Mouse (Mus musculus) telencephalon, adult 2 months (tissue): ENCODE measurements at regions not wholly inside any gene's neighbourhood (a gene's known extent, or its start where the extent isn't known, plus 50 kb on each side); places are given as distances from the start of the nearest gene placed in this dataset.
A peak's percentile ranks its signal among the peaks of the same experiment; 100 is the strongest.

Experiments
- DNase-seq: peaks from one replicate; pipeline ENCODE4 v3.0.0-alpha.2; 2011; ENCODE audit warnings: low read depth, low spot score

DNA sequence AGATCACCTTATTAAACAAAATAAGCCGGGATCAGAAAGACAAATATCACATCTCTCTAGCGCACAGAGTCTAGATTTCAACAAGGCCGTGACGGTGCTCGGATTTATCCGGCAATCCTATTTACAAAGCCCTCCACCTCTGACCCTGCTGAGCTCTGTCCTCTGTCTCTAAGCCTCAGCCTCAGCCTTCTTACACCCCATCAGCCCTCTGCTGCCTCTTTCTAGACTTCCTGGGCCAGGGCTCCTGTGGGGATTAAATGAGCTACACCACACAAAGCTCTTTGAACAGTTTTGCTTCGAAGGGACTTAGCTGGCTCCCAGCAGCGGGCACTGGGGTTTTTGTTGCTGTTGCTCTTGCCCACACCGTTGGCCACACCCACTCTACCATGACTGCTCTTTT lies 211.8 kb downstream of the CK137956 start:
- DNase-seq = no peak

DNA sequence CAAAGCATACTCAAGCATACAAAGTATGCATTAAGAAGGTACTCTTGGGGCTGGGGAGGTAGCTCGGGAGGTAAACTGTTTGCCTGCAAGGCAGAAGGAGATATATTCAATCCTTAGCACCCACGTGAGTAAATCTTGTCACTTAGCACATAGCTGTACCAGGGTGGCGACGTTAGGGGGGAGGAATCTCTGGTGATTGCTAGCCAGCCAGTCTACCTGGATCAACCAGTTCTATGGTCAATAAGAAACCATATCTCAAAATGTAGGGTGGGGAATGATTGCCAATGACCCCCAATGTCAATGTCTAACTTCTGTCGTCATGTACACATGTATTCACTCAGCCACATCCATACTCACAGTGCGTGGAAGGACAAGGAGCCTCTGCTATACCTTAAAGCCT lies 214.5 kb downstream of the CK137956 start:
- no peak for DNase-seq

DNA sequence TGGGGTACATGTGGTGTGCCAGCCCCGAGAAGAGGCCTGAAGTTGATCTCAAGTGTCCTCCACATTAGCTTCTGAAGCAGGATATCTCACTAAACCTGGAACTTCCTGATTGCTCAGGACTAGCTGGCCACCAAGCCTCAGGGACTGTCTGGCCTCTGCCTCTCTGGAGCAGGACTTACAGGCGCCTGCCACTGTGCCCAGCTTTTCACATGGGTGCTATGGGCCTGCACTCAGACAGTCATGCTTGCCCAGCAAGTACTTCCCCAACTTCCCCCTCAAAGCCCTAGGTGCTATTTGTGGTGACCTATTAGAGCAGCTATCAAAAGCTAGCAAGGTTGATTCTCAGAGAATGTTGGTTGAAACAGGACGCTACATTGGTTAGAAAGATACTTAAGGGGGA lies 220.0 kb downstream of the CK137956 start:
- DNase-seq = no peak

DNA sequence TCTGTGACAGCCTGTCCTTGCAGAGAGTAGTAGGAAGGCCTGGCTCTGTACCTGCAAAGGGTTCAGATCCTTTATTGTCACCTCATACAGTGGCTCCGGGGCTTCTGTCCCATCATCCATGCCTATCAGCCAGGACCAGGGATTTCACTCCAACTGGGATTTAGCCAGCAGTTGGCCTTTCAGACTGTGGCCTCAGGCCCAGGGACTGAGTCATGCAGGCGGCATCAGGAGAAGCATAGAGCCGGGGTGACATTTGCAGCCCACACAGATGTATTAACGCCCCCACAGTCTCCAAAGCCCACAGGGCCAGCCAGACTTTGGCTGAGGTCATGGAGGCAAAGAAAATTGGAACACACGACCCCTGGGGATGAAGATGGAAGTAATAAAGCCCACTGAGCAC lies 222.9 kb downstream of the CK137956 start:
- DNase-seq = no peak

DNA sequence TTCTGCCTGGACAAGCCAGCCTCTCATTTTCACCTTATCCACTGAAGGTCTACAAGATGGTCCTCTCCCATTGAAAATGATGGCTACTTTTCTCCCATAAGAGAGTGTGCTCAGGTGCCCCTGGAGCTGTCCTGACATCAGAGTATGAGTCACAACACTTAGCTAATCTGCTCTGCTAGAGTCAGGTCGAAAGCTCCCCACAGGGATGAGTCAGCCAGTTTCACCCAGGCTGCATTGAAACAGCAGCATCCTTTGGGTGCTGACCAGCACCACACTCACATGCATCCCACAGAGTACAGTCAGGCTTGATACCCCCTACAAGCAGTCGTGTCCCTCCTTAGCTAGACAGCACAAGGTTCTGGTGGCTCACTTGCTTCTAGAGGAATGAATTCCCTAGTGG lies 234.0 kb downstream of the CK137956 start:
- no peak for DNase-seq

DNA sequence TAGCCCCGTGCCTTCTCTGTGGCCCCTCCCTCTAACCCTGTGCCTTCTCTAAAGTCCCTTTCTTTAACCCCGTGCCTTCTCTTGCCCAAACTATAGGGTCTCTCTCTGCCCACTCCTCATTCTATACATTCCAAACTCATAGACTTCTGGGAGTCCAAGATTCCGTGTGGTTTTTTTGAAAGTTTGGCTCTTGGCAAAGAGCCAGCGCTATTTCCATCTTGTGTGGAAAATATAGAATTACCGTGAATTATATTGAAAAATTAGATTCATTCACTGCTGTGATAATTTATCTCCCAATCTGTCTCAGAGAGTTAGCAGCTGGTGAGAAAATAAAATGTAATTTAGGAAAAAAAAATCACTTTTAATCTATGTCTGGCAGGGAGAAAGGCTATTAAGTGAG lies 234.6 kb downstream of the CK137956 start:
- peak; percentile 15 for DNase-seq

DNA sequence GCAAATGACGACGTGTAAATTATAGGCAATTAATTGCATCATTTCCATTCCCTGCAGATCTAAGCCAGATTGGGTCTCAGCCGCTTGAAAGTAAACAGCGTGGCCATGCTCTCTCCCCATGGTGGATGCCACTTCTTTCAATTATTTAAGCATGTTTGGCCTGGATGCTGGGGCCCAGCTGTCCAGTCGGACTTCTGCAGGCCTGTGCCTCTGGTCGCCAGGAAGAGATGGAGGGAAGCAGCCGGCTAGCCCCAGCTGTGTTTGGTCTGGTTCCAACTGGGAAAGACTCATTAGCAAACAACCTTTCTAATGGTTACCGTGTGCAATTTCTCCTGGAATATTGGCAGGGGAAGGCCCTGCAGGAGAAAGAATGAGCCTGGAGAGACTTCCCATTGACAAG lies 236.1 kb downstream of the CK137956 start:
- DNase-seq = no peak

DNA sequence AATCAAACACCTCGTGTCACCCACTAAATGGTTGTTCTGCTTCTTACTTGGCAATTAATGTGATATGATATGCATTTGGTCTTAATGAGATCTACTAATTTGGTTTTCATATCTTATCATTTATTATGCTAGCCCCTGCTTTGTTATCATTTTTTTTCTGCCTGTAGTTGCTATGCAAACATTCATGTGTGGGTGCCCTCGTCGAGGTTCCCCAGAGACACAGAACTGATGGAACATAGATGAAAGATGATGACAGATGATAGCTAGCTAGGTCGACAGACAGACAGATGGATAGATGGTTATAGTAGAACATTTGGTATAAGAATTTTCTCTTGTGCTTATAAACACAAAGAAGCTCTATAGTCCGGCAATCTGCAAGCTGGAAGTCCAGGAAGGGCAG lies 252.1 kb downstream of the CK137956 start:
- no peak for DNase-seq

DNA sequence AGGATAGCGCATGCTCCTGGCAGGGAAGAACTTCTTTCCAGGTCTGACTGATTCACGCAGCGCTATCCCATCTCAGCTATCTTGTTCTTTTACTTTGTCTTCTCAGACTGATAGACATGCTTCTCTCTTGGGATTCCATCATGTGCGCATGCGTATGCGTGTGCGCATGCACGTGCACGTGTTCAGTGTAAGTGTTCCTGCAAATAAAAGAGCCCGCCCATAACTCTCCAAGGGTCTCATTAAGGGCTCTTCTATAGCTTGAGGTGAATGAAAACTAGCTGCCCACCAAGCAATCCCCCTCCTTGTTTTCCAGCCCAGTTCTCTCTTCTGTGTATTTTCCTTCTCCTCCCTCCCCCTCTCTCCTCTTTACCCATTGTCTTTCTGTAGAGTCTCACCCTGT lies 258.5 kb downstream of the CK137956 start:
- DNase-seq = no peak

DNA sequence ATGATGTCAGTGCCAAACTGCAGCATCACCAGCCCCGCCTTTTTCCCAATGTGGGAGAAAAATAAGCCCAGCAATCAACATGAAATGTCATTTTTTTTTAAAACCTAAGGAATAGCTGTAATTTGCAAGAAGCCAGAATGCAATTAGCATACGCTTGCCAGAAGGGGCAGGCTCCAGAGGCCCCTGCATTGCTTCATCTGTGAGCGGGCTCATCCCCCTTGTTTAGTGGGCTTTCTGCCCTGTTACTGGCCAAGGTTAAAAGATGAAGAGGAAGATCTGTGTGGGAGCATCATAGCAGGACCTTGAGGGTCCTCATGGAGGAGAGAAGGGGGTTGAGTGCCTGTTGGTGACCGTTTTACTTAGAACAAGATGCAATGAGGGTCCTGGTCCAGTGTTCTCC lies 259.9 kb downstream of the CK137956 start:
- no peak for DNase-seq

DNA sequence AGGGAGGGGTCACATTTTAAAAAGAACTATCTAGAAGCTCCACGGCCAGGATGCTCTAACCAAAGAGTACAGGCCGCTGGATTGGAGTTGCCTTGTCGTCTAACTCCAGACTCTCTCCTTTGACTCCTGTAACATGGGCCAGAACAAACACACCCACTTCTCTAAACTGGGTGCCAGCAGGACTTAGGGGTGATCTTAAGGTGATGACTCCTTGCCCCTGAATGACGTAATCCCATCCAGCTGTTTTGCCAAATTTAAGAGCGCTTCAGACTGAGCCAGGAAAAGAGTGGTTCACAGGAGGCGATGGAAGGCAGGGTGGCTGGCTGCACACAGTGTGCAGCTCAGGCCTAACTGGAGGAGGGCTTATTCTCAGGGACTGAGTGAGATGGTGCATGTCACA lies 261.0 kb downstream of the CK137956 start:
- DNase-seq = no peak

DNA sequence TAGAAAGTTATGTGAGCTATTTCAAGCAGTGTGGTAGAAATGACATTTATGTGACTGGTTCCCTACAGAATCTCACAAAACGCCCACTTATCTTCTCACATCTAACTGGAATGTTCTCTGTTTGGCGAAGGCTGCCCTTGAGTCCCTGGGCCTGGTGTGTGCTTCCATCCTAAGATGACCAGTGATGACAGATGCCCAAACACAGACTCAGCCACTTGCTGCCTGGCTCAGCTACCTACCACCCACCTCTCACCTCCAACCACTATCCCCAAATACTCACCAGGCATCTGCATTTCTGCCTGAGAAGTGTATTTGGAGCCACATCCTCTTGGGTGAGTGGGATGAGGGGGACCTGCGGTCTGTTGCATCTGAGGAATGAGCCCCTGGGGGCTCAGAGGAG lies 262.6 kb downstream of the CK137956 start:
- DNase-seq = peak; percentile 90

DNA sequence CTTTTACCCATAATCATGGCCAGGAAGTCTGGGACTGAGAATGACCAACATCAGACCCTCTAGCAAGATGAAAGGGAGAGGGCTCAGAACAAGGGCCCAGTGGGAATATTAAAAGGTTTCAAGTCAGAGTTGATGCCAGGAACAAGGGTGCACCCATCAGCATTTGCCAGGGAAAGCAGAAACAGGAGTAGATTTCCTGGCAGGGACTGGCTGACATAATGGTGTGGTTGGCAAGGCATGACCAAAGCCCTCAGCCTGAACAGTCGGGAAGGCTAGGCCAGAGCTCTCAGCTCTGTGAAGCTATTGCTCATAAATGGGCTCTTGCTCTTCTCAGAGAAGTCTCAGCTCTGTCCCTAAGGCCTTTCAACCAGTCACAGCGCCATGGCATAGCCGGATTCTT lies 263.6 kb downstream of the CK137956 start:
- DNase-seq = no peak

DNA sequence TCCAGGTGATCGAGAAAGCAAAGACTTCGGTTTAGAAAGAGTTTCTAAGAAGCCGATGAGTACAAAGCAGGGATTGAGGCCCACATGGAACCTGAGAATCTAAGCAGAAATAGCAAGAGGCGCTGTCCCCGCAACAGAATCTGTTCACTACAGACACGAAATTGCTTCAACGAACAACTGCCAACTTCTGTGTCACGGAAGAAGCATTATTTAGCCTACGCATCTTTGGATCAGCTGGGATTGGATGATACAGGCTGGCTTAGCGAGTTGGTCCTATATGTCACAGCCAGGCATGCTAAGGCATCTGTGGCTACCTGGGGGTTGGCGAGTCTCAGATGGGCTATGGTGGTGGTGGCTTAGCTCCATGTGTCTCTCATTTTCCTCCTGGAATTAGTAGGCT lies 269.1 kb downstream of the CK137956 start:
- peak; percentile 71 for DNase-seq

DNA sequence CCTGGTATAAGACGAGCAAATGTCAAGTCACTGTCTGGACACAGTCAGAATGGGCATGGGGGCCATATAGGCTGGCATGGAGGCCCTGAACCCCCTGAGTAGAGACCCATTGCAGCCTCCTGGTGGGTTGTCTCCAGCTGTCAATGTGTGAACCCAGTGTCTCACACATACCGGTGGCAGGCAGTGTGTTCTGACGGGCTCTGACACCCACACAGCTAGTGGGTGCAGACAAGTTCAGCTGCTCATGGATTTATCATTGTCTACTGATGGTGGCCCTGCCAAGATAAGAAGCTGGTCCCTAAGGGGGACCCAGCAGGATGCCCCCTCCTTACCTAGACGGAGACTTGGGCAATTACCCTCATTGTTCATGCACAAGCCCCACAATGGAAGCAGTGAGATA lies 280.8 kb downstream of the CK137956 start:
- no peak for DNase-seq

DNA sequence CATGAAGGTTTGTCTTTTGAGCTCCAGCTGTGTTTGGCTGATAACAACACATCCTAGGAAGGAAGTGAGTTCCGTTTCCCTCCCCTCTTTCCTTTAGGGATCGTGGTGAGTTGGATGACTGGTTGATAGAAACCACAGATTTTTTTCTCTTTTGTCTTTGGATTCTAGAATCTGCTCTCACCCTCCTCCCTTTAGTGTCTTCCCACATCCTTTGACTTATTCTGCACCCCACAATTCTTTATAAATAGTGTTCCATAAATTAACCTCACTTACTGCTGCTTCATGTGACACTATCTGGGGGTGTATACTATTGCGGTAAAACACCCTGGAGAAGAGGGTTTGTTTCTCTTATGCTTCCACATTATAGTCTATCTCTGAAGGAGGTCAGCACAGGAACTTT lies 285.7 kb downstream of the CK137956 start:
- peak; percentile 59 for DNase-seq

DNA sequence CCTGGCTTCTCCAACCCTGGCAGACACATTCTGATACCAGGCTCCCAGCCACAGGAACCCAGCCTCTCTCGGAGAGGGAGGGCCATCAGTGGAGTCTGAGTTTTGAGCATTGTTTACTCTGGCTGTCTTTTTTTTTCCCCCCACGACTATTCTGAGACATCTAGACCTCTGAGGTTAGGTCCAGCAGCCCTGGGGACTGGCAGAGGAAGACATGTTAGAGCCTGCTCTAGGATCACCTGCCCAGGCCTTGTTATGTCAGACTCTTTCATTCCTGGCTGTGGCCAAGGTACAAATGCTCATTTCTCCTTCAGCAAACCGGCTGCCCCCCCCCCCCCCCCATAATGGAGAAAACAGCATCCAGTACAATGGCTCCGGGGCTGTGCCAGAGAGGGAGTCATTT lies 291.4 kb downstream of the CK137956 start:
- no peak for DNase-seq

DNA sequence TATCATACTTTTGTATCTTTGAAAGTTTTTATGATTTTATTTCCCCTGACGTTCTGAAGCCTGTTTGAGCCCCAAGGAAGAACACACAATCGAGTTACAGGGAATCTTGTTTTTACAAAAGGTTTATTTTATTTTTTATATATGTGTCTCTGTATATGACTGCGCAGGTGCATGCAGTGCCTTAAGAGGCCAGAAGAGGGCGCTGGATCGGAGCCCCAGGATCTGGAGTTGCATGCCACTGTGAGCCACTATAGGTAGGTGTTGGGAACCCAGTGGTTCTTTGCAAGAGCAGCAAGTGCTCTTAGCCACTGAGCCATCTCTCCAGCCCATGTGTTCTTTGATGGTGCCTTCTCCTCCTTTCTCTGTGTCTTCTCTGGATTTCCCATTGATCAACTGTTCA lies 292.3 kb downstream of the CK137956 start:
- DNase-seq = no peak

DNA sequence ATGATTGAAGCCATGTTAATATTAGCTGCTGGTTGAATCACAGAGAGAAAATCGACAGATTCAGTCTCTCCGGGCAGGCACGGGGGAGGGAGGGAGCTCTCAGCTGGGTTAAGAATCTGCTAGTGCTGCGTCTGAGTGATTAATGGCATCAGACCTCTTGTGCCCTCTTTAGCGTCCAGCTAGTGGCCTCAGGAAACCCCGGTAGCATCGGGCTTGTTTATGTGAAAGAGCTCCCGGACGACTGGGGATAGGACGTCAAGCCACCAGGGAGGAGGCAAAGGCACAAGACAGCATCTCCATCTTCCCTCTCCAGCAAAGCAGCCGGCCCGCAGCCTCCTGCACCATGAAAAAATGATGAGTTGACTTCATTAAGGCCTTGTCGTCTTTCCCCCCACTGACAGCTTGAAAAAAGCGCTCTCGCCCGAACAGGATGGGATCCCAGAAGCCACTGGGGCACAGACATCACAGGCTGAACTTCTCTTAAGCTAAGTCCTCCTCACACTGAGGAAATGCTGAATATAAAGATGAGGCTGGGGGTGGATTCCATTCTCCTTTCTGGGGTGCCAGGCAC lies 294.9 kb downstream of the CK137956 start:
- no peak for DNase-seq

DNA sequence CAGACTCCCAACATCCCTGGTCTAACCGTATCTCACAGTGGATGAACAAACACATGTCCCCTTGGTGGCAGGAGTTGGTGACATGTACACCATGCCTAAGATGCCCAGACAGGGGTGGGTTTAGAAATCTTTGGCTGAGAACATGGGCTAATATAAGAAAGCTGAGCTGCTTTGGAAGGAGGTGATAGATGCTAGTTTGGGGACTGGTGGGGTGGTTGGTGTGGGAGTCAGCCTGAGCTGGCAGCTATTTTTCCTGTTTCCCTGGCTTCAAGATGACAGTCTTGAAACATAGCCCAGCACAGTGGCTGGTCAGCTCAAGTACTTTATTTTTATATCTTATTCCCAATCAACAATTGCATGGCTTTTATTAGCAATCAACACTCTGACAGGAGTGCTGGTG lies 302.0 kb upstream of the Gjb5 start:
- DNase-seq = peak; percentile 62

DNA sequence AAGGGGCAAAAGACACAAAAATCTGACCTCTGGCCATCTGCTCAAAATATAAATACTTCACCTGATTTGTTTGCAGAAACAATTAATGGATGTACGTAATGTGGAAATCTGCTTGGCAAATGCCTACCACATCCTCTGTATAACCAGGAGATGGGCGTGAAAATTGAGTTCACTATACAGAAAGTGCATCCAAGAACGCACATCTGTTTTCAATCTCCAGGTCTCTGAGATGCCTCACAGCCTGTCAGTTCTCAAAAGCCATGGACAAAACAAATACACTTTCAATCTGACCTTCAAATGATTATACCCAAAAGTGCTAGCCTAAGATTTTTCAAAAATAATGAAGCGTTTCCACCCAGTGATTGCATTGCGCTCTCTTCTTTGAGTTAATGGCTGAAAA lies 293.6 kb upstream of the Gjb5 start:
- DNase-seq = no peak

DNA sequence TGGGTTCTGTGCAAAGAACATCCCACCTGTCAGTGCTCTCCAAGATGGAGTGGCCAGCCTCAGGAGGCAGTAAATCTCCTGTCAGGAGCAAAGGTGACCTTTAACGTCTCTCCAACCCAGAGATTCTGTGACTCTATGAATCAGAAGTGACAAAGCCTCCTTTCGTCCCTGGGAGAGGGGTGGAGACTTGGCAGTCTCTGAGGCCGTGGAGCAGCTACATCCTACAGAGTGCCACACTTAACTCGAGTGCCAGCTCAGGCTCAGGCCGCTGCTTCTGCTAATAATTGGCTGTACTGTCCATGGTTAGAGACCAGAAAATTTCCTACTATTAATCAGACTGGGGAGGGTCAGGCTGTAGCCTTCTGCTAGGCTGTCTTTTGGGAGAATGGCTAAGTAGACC lies 290.0 kb upstream of the Gjb5 start:
- no peak for DNase-seq

DNA sequence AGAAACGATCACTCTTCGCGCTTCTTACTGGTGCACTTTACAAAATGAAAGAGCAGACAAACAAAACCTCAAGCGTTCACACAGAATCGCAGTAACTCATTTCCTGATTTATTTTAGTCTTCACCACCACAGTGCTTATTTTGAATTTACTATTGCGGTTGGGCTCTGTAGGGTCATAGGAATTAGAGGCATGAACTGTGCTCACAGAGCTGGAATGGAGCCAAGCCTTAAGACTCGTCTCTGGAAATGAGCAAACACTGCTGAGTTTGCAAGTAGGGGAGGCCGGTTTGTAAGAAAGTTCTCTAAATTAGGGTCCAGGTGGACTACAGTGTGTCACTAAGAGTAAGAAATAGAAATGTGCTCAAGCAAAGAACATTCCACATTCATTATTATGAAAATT lies 289.2 kb upstream of the Gjb5 start:
- DNase-seq = no peak

DNA sequence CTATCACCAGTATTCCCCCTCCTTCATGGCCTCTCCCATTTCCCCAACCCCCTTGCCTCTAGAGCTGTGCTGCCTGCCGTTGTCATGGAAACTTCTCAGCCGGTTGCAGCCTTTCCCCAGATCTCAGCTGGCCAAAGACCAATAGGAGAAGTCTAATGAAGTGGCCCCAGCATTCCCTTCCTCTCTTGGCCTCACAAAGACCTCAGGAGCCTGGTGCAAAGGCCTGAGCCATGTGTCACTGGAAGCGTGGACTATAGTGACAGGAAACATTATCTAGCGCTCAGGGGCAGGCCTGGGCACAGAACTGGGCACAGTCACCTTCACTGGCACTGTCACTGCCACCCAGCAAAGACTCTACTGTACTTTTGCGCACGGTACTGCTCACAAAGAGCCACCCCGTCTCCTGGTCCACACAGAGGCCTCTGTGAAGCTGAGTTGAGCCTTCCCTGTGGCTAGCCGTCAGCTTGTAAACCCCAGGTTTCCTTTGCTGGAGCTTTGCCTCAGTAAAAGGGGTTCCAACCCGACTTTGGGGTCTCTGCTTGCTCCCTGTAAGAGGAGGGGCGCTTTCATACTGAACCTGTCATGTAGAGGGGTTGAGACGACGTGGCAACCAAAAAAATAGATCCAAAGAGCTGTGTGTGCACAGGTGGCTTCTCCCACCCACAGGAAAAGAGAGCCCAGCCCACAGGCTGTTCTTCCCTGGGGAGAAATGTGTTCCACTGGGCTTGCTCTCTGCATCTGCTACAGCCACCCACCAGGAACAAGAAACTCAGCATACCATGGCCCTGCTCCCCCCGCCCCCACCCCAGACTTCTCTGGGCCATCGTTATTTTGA lies 282.5 kb upstream of the Gjb5 start:
- DNase-seq = peak; percentile 83
